Mouse (Mus musculus) liver, adult 2 months (tissue): ENCODE results near the gene Gm14226. TPM values are rescaled to one million over a fixed set of nuclear protein-coding genes. Genes with fewer than 3 reads are reported as not detected.
A peak's percentile ranks its signal among the peaks of the same experiment; 100 is the strongest.

Experiments
- DNase-seq: peaks from one replicate; pipeline ENCODE4 v3.0.0-alpha.2; 2011; ENCODE audit warnings: low read depth, low spot score; ENCODE audit errors: extremely low read depth
- H3K27ac ChIP-seq: fragments of 200-500 bp; replicated peaks from 2 replicates; pipeline ENCODE4 v1.5.1; 2012; ENCODE audit warnings: low read depth, mild to moderate bottlenecking, control low read depth, inconsistent platforms, low read length; ENCODE audit not compliant: insufficient read depth
- H3K27me3 ChIP-seq: fragments of 200-500 bp; 2 replicates; pipeline ENCODE4 v1.6.1; 2012; ENCODE audit warnings: mild to moderate bottlenecking, moderate library complexity, low read length, inconsistent platforms; ENCODE audit not compliant: control insufficient read depth, insufficient read depth
- H3K36me3 ChIP-seq: fragments of 200-500 bp; 2 replicates; pipeline ENCODE4 v1.6.1; 2012; ENCODE audit warnings: low read length, inconsistent platforms; ENCODE audit not compliant: control insufficient read depth, insufficient read depth
- H3K4me1 ChIP-seq: fragments of 200-500 bp; 2 replicates; pipeline ENCODE4 v1.6.1; 2011; ENCODE audit warnings: low read length; ENCODE audit not compliant: control insufficient read depth, insufficient read depth
- H3K4me3 ChIP-seq: fragments of 200-500 bp; 2 replicates; pipeline ENCODE4 v1.5.1; 2011; ENCODE audit warnings: low read depth, mild to moderate bottlenecking, control low read depth, low read length, moderate library complexity; ENCODE audit not compliant: insufficient read depth
- H3K79me2 ChIP-seq: fragments of 200-500 bp; 2 replicates; pipeline ENCODE4 v1.6.1; 2012; ENCODE audit warnings: inconsistent platforms, mild to moderate bottlenecking, low read length, moderate library complexity; ENCODE audit not compliant: control insufficient read depth, insufficient read depth
- H3K9ac ChIP-seq: fragments of 200-500 bp; 2 replicates; pipeline ENCODE4 v1.6.1; 2012; ENCODE audit warnings: low read depth, mild to moderate bottlenecking, control low read depth, inconsistent platforms, low read length
- CTCF ChIP-seq: fragments of 200-500 bp; IDR thresholded peaks from 2 replicates; pipeline ENCODE4 v1.5.1; 2011; ENCODE audit warnings: low read depth, low read length, control low read depth
- POLR2A ChIP-seq: fragments of 200-500 bp; IDR thresholded peaks from 2 replicates; pipeline ENCODE4 v1.6.1; 2011; ENCODE audit warnings: low read length, control low read depth; ENCODE audit not compliant: insufficient read depth; ENCODE audit errors: extremely low read depth
- WGBS: fragments of 180-500 bp; shearing (Covaris S2); methylation state at CpG from one replicate; pipeline ENCODE4 v1.1.7; 2018; 5-methylcytosine and 5-hydroxymethylcytosine counted together
- polyA plus RNA-seq: library from polyadenylated mRNA; depleted of rRNA; stranded (reverse); fragments of >200 nt; gene quantifications from 2 replicates; pipeline ENCODE4 v1.2.3, GENCODE M21; 2012
- total RNA-seq: library from RNA; depleted of rRNA; stranded (reverse); fragments of >200 nt; gene quantifications from 2 replicates; pipeline ENCODE4 v1.2.3, GENCODE M21; 2014

The Gm14226 gene
- total and polyA plus RNA-seq, 2 experiments, result not detected

- TF ChIP-seq CTCF (no peak), POLR2A (no peak)
- Histone ChIP-seq H3K9ac (peak overlapping the region; percentile 90), H3K27ac (peak overlapping the region; percentile 98), H3K4me3 (peak overlapping the region; percentile 96), H3K36me3 (peaks cover 56% of the 10 kb centered on the region), H3K27me3 (no peaks in the 10 kb centered on the region), H3K4me1 (peaks cover 30% of the 10 kb centered on the region), H3K79me2 (peaks cover 33% of the 10 kb centered on the region)
- 15% methylated on average over 9 of the region's 9 CpGs for WGBS
- DNase-seq, result peak; percentile 80
These were observed 53.0 kb downstream of the Gm14226 start for GRCm38 (mm10) chr2:155071027-155071426.

GRCm38 (mm10) chr2:155072353-155073145, 54.5 kb downstream of the Gm14226 start:
- Histone ChIP-seq H3K27me3 (no peaks in the 10 kb centered on the region), H3K79me2 (peaks cover 33% of the 10 kb centered on the region), H3K36me3 (peaks cover 40% of the 10 kb centered on the region), H3K27ac (peak overlapping the region; percentile 98), H3K4me3 (peak overlapping the region; percentile 96), H3K9ac (peak overlapping the region; percentile 90), H3K4me1 (peaks cover 23% of the 10 kb centered on the region)
- peak; percentile 44 for DNase-seq
- TF ChIP-seq CTCF (no peak; the same call in 1 of the 2 replicates), POLR2A (no peak)
- 25% methylated on average over 8 of the region's 8 CpGs for WGBS

- TF ChIP-seq POLR2A (0 out of 2 replicates have a peak, but pooled peaks have one; percentile 30), CTCF (no peak)
- Histone ChIP-seq H3K27me3 (no peaks in the 10 kb centered on the region), H3K36me3 (peaks cover 32% of the 10 kb centered on the region), H3K9ac (peak overlapping the region; percentile 90), H3K27ac (peak overlapping the region; percentile 98), H3K4me3 (peak overlapping the region; percentile 96), H3K79me2 (peaks cover 33% of the 10 kb centered on the region), H3K4me1 (peaks cover 17% of the 10 kb centered on the region)
- DNase-seq, result peak; percentile 99
- WGBS, result 6% methylated on average over 3 of the region's 3 CpGs
These were observed 55.3 kb downstream of the Gm14226 start for GRCm38 (mm10) chr2:155073347-155073746.

- H3K4me1 ChIP-seq, result peaks cover 14% of the 10 kb centered on the region
- WGBS, result under 1% methylated on average over 56 of the region's 56 CpGs
- peak; percentile 97 for DNase-seq
- peak within 1 kb of the TSS; percentile 98 for H3K27ac ChIP-seq
- TF ChIP-seq POLR2A (peak; percentile 93), CTCF (no peak)
- H3K9ac ChIP-seq, result peak within 1 kb of the TSS; percentile 90
- peaks cover 25% of the 10 kb centered on the region for H3K36me3 ChIP-seq
- H3K4me3 ChIP-seq, result peak within 1 kb of the TSS; percentile 96
- H3K27me3 ChIP-seq, result no peaks in the 10 kb centered on the region
- H3K79me2 ChIP-seq, result peaks cover 33% of the 10 kb centered on the region
These were observed 56.1 kb downstream of the Gm14226 start, which contains the start of gene Ahcy for GRCm38 (mm10) chr2:155073978-155074765. TSS of gene Ahcy (minus strand) at chr2:155074497.

- Histone ChIP-seq H3K27me3 (no peaks in the 10 kb centered on the region), H3K9ac (peak overlapping the region; percentile 66), H3K79me2 (peaks cover 31% of the 10 kb centered on the region), H3K27ac (peak overlapping the region; percentile 96), H3K4me1 (peaks cover 15% of the 10 kb centered on the region), H3K4me3 (peak overlapping the region; percentile 15), H3K36me3 (peaks cover 19% of the 10 kb centered on the region)
- 22% methylated on average over 12 of the region's 12 CpGs for WGBS
- no peak for DNase-seq
- no peak for TF ChIP-seq CTCF
- TF ChIP-seq POLR2A, result no peak
These were observed 56.8 kb downstream of the Gm14226 start for GRCm38 (mm10) chr2:155074766-155075330.
